Mouse (Mus musculus): Measurements from ENCODE around the gene Chst8. TPM values are rescaled to one million over a fixed set of nuclear protein-coding genes. Genes with fewer than 3 reads are reported as not detected.

Chst8 gene
- polyA plus RNA-seq, 1 experiment from 2014 or later, result 0.75 TPM

DNA sequence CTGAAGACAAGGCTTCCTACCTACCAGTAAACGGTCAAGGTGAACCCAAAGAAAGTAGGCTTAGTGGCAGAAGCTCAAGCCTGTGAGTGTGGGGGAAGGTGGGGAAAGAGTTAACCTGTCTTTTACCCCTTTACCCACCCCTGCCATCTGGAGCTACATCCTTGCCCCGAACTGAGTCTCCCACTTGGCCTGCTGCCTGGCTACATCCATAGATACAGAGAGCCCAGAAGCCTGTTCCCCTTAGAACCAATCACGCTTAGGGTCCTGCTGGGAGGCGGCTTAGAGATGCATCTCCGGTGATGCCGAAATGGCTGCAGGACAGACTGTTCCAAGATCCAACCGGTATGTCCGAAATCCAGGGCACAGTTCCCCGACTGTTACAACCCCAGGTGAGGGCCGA is 1.5 kb downstream of the Chst8 start:
- H3K27ac ChIP-seq (ENCODE audit: low read length), result no peak overlapping the region
- peak overlapping the region; percentile 67 for H3K4me3 ChIP-seq (ENCODE audit: low read length)
- no peaks in the 10 kb centered on the region for H3K9me3 ChIP-seq (replicated peaks; ENCODE audit: control insufficient read depth, low read length)
- WGBS, result 6% methylated on average over 10 of the region's 10 CpGs
- H3K9ac ChIP-seq (ENCODE audit: low read length), result no peak overlapping the region
- H3K27me3 ChIP-seq (ENCODE audit: control insufficient read depth, insufficient read depth, low read length), result peaks cover 58% of the 10 kb centered on the region
- H3K36me3 ChIP-seq (ENCODE audit: control insufficient read depth, insufficient read depth), result no peaks in the 10 kb centered on the region
- peak overlapping the region; percentile 97 for H3K4me2 ChIP-seq (ENCODE audit: low read depth, low read length)
- ATAC-seq (replicated peaks; ENCODE audit: extremely low read depth, insufficient read depth, low FRiP score), result no peak
- H3K4me1 ChIP-seq (ENCODE audit: control insufficient read depth, insufficient read depth, low read length), result peaks cover 7% of the 10 kb centered on the region

DNA sequence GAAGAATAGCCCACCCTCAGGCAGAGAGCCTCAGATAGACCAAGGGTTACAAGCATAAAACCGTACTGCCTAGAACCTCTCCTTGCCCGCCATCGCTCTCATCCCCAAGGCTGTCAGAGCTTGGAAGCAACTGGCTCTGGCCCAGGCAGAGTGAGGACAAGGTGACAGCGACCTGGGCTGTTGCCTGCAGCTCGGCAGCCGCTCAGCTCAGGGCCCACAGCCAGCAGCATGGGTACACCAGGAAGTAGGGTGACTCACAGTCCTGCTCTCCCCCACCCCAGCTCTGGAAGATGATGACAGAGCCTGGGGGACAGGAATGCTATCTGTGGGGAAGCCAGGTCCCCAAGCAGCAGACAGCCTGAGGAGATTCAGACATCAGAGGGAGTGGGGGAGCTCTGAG is 6.2 kb downstream of the Chst8 start:
- 24% methylated on average over 6 of the region's 6 CpGs for WGBS
- H3K36me3 ChIP-seq (ENCODE audit: control insufficient read depth, insufficient read depth), result no peaks in the 10 kb centered on the region
- peaks cover 31% of the 10 kb centered on the region for H3K27me3 ChIP-seq (ENCODE audit: control insufficient read depth, insufficient read depth, low read length)
- no peak overlapping the region for H3K4me2 ChIP-seq (ENCODE audit: low read depth, low read length)
- H3K4me1 ChIP-seq (ENCODE audit: control insufficient read depth, insufficient read depth, low read length), result peaks cover under 1% of the 10 kb centered on the region; the same call in 1 of the 2 replicates
- no peaks in the 10 kb centered on the region for H3K9me3 ChIP-seq (replicated peaks; ENCODE audit: control insufficient read depth, low read length)
- peak; percentile 81 for ATAC-seq (replicated peaks; ENCODE audit: extremely low read depth, insufficient read depth, low FRiP score)
- H3K27ac ChIP-seq (ENCODE audit: low read length), result no peak overlapping the region
- H3K4me3 ChIP-seq (ENCODE audit: low read length), result no peak overlapping the region
- H3K9ac ChIP-seq (ENCODE audit: low read length), result no peak overlapping the region

- no peak overlapping the region for H3K27ac ChIP-seq (ENCODE audit: low read length)
- H3K36me3 ChIP-seq (ENCODE audit: control insufficient read depth, insufficient read depth), result no peaks in the 10 kb centered on the region
- no peak overlapping the region for H3K9ac ChIP-seq (ENCODE audit: low read length)
- ATAC-seq (replicated peaks; ENCODE audit: extremely low read depth, insufficient read depth, low FRiP score), result no peak
- no peaks in the 10 kb centered on the region for H3K9me3 ChIP-seq (replicated peaks; ENCODE audit: control insufficient read depth, low read length)
- H3K27me3 ChIP-seq (ENCODE audit: control insufficient read depth, insufficient read depth, low read length), result peaks cover 27% of the 10 kb centered on the region
- H3K4me2 ChIP-seq (ENCODE audit: low read depth, low read length), result no peak overlapping the region
- H3K4me1 ChIP-seq (ENCODE audit: control insufficient read depth, insufficient read depth, low read length), result no peaks in the 10 kb centered on the region
- H3K4me3 ChIP-seq (ENCODE audit: low read length), result no peak overlapping the region
- 80% methylated on average over 3 of the region's 3 CpGs for WGBS
Measured at GRCm38 (mm10) chr7:34805691-34806205, 6.8 kb downstream of the Chst8 start.

DNA sequence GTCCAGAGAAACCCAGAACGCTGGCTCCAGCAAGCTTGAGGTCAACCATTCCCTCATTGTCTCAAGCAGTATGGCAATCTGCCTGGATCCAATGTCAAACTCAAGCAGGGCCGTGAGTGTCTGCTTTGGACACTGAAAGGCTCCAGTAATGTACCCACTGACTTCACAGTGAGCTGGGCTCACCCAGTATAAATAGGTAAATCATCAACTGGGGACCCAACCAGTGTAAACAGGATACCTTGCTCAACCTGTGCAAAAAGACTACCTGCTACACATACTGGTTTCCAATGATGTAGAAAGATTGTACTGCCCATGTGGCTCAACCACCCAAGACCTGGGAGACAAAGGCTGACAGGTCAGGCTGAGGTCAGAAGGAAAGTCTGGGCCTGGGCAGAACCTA is 7.5 kb downstream of the Chst8 start:
- H3K4me3 ChIP-seq (ENCODE audit: low read length), result no peak overlapping the region
- H3K27me3 ChIP-seq (ENCODE audit: control insufficient read depth, insufficient read depth, low read length), result peaks cover 23% of the 10 kb centered on the region
- no peaks in the 10 kb centered on the region for H3K36me3 ChIP-seq (ENCODE audit: control insufficient read depth, insufficient read depth)
- H3K4me2 ChIP-seq (ENCODE audit: low read depth, low read length), result no peak overlapping the region
- no peak for ATAC-seq (replicated peaks; ENCODE audit: extremely low read depth, insufficient read depth, low FRiP score)
- WGBS, result 78% methylated on average over 2 of the region's 2 CpGs
- H3K4me1 ChIP-seq (ENCODE audit: control insufficient read depth, insufficient read depth, low read length), result no peaks in the 10 kb centered on the region
- no peak overlapping the region for H3K9ac ChIP-seq (ENCODE audit: low read length)
- H3K9me3 ChIP-seq (replicated peaks; ENCODE audit: control insufficient read depth, low read length), result no peaks in the 10 kb centered on the region
- no peak overlapping the region for H3K27ac ChIP-seq (ENCODE audit: low read length)

DNA sequence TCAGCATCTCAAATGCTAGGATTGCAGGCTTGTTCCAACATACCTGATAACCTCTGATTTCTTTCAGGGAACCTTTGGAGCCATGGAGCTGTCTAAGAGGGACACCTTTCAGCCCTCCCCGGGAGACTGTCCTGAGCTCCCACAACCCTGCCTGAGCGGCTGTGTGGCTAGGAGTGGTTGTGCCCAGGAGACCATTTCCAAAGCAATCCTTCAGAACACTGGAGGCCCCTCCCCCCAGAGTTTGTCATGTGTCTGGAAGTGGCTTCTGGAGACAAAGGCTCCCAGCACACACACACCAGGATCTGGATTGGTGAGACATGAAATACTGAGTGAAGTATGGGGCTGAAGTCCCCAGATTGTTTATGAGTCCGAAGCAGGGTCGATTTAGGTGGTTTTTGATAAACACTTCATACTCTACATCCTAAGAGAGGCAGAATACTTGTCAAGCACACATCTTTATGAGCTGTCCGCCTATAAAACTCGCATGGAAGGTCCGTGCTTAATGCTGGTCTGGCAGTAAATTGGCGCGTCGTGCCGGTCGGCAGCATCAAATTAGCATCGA is 12.5 kb downstream of the Chst8 start:
- Histone ChIP-seq H3K9ac (ENCODE audit: low read length) (no peak overlapping the region), H3K27me3 (ENCODE audit: control insufficient read depth, insufficient read depth, low read length) (peaks cover 5% of the 10 kb centered on the region), H3K4me3 (ENCODE audit: low read length) (no peak overlapping the region), H3K9me3 (replicated peaks; ENCODE audit: control insufficient read depth, low read length) (no peaks in the 10 kb centered on the region), H3K27ac (ENCODE audit: low read length) (no peak overlapping the region), H3K4me1 (ENCODE audit: control insufficient read depth, insufficient read depth, low read length) (peaks cover 13% of the 10 kb centered on the region), H3K36me3 (ENCODE audit: control insufficient read depth, insufficient read depth) (no peaks in the 10 kb centered on the region), H3K4me2 (ENCODE audit: low read depth, low read length) (no peak overlapping the region)
- ATAC-seq (replicated peaks; ENCODE audit: extremely low read depth, insufficient read depth, low FRiP score), result no peak
- 59% methylated on average over 13 of the region's 13 CpGs for WGBS

- no peak for ATAC-seq (replicated peaks; ENCODE audit: extremely low read depth, insufficient read depth, low FRiP score)
- no peak overlapping the region for H3K4me2 ChIP-seq (ENCODE audit: low read depth, low read length)
Measured at GRCm38 (mm10) chr7:34799404-34799771, 13.1 kb downstream of the Chst8 start.

GRCm38 (mm10) chr7:34798441-34799403 is 13.8 kb downstream of the Chst8 start:
- WGBS, result 12% methylated on average over 11 of the region's 11 CpGs
- Histone ChIP-seq H3K36me3 (ENCODE audit: control insufficient read depth, insufficient read depth) (no peaks in the 10 kb centered on the region), H3K27ac (ENCODE audit: low read length) (no peak overlapping the region), H3K4me2 (ENCODE audit: low read depth, low read length) (peak overlapping the region; percentile 22), H3K27me3 (ENCODE audit: control insufficient read depth, insufficient read depth, low read length) (peaks cover 5% of the 10 kb centered on the region), H3K9ac (ENCODE audit: low read length) (no peak overlapping the region), H3K4me1 (ENCODE audit: control insufficient read depth, insufficient read depth, low read length) (peaks cover 13% of the 10 kb centered on the region), H3K4me3 (ENCODE audit: low read length) (no peak overlapping the region), H3K9me3 (replicated peaks; ENCODE audit: control insufficient read depth, low read length) (no peaks in the 10 kb centered on the region)
- no peak for ATAC-seq (replicated peaks; ENCODE audit: extremely low read depth, insufficient read depth, low FRiP score)

More at GRCm38 (mm10) chr7:34799404-34799771, 13.1 kb downstream of the Chst8 start:
- H3K9ac ChIP-seq (ENCODE audit: low read length), result no peak overlapping the region
- peaks cover 13% of the 10 kb centered on the region for H3K4me1 ChIP-seq (ENCODE audit: control insufficient read depth, insufficient read depth, low read length)
- no peak overlapping the region for H3K27ac ChIP-seq (ENCODE audit: low read length)
- no peaks in the 10 kb centered on the region for H3K9me3 ChIP-seq (replicated peaks; ENCODE audit: control insufficient read depth, low read length)
- H3K4me3 ChIP-seq (ENCODE audit: low read length), result no peak overlapping the region
- H3K36me3 ChIP-seq (ENCODE audit: control insufficient read depth, insufficient read depth), result no peaks in the 10 kb centered on the region
- peaks cover 5% of the 10 kb centered on the region for H3K27me3 ChIP-seq (ENCODE audit: control insufficient read depth, insufficient read depth, low read length)
- 38% methylated on average over 3 of the region's 3 CpGs for WGBS

DNA sequence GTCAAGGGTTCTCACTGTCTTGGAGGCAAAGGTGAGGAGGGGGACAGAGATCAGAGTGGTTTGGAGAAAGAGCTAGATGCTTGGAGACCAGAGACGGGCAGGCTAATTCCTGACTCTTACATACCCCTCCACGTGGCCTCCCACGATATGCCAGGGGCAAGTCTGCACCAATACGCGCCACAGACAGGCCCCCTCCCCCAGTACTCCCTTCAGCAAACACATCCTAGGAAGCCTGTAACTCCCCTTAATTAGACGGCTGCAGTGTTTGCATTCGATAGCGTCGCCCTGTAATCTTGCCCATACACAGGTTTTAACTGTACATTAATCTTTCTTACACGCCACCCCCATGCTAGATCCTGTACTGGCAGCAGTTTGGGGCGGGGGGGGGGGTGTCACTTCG is 14.5 kb downstream of the Chst8 start:
- Histone ChIP-seq H3K4me2 (ENCODE audit: low read depth, low read length) (peak overlapping the region; percentile 22; the same call in 1 of the 2 replicates), H3K4me3 (ENCODE audit: low read length) (no peak overlapping the region), H3K36me3 (ENCODE audit: control insufficient read depth, insufficient read depth) (no peaks in the 10 kb centered on the region), H3K4me1 (ENCODE audit: control insufficient read depth, insufficient read depth, low read length) (peaks cover 13% of the 10 kb centered on the region), H3K27ac (ENCODE audit: low read length) (no peak overlapping the region), H3K9me3 (replicated peaks; ENCODE audit: control insufficient read depth, low read length) (no peaks in the 10 kb centered on the region), H3K27me3 (ENCODE audit: control insufficient read depth, insufficient read depth, low read length) (peaks cover 5% of the 10 kb centered on the region), H3K9ac (ENCODE audit: low read length) (no peak overlapping the region)
- no peak; the same call in 1 of the 2 replicates for ATAC-seq (replicated peaks; ENCODE audit: extremely low read depth, insufficient read depth, low FRiP score)
- WGBS, result 10% methylated on average over 12 of the region's 12 CpGs

DNA sequence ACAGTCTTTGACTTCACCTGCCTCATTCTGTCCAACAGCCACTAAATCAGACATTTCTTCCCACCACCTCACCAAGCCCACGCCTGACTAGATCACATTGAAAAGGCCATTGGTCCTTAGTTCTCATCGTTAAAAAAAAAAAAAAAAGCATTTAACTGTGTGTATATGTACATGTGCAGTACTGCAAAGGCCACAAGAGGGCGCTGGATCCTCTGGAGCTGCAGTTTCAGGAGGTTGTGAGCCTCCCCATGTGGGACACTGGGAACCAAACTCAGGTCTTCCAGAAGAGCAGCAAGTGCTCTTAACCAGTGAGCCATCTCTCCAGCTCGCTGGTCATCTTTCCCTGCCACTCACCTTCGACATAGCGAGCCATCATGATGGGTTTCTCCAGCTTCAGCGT is 22.1 kb downstream of the Chst8 start:
- Histone ChIP-seq H3K36me3 (ENCODE audit: control insufficient read depth, insufficient read depth) (no peaks in the 10 kb centered on the region), H3K9me3 (replicated peaks; ENCODE audit: control insufficient read depth, low read length) (0 out of 2 replicates have a peak, but pooled peaks cover 2% of the 10 kb centered on the region), H3K9ac (ENCODE audit: low read length) (no peak overlapping the region), H3K4me3 (ENCODE audit: low read length) (no peak overlapping the region), H3K27ac (ENCODE audit: low read length) (no peak overlapping the region), H3K27me3 (ENCODE audit: control insufficient read depth, insufficient read depth, low read length) (no peaks in the 10 kb centered on the region; the same call in 1 of the 2 replicates), H3K4me1 (ENCODE audit: control insufficient read depth, insufficient read depth, low read length) (no peaks in the 10 kb centered on the region), H3K4me2 (ENCODE audit: low read depth, low read length) (no peak overlapping the region)
- ATAC-seq (replicated peaks; ENCODE audit: extremely low read depth, insufficient read depth, low FRiP score), result no peak
- WGBS, result 75% methylated on average over 7 of the region's 7 CpGs

Measured in heart, embryonic 16.5 days (tissue).